Mouse (Mus musculus) kidney, postnatal 14 days (tissue): ENCODE measurements at regions not wholly inside any gene's neighbourhood (a gene's known extent, or its start where the extent isn't known, plus 50 kb on each side); places are given as distances from the start of the nearest gene placed in this dataset.

Experiments
- DNase-seq: peaks from one replicate; pipeline ENCODE4 v3.0.0; 2022; ENCODE audit warnings: mixed read lengths

DNA sequence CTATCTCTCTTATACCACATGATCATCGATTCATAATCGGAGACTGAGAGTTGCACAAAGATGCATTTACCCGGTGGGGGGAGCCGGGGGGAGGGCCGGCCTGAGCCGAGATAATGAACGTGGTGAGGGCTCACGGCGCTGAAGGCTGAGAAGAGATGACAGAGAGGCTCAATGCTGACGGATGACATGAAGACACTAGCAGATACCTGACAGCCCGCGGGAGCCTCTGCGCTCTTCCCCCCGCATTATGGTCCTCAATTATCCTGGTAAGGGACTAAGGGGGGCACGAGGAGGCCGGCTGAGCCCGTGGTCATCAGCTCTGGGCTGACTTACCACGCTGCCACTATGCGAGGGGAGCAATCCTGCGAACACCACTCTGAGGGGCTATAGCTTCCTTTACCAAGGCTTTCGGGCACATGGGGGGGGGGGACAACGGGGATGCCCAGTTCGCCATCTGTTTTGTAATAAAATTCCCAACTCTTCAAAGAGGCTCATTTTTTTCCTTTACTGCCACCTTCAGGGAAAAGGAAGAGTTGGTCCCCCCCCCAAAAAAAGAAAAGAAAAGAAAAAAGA is 430.3 kb downstream of the Zfp536 start:
- no peak for DNase-seq

DNA sequence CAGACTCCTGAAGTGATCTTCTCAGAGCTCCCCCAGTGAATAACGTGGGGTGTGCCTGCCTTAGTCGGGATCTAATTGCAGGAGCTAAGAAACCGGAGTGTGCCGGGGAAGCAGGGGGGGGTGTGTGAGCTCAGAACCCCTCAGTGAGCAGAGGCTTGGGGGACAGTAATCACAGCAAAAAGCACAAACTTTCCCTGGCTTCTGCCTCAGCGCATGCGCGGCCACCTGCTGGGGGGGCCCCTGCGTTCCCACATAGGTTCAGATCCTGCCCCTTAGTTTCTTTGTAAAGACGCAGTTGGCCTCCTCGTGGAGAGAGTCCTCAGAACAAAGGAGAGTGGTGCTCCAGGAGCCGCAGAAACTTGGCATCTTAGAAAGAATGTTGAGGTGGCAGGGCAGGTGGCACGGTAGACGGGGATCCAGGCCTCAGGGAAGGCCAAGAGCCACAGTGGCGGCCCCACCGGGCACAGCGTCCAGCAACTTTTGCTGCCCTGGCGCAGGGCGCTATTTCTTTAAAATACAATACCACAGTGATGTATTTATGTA is 429.7 kb downstream of the Zfp536 start:
- DNase-seq, result no peak

DNA sequence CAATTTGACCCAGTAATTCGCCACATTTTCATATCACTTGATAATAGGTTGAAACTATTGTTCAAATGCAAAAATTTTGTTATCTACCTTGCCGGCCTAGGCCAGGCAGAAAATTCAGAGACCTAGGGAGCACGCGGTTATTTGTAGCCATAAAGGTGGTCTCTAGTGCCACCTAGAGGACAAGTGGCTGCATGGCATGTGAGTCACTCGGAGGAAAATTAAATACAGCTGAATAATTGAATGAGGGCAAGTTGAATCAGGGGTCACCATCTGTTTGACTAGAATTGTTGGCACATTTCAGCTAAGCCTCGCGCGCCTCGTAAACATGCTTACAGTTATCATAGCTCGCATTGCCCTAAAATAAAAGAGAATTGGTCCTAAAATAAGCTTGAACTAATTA is 427.4 kb downstream of the Zfp536 start:
- peak; percentile 73 for DNase-seq

DNA sequence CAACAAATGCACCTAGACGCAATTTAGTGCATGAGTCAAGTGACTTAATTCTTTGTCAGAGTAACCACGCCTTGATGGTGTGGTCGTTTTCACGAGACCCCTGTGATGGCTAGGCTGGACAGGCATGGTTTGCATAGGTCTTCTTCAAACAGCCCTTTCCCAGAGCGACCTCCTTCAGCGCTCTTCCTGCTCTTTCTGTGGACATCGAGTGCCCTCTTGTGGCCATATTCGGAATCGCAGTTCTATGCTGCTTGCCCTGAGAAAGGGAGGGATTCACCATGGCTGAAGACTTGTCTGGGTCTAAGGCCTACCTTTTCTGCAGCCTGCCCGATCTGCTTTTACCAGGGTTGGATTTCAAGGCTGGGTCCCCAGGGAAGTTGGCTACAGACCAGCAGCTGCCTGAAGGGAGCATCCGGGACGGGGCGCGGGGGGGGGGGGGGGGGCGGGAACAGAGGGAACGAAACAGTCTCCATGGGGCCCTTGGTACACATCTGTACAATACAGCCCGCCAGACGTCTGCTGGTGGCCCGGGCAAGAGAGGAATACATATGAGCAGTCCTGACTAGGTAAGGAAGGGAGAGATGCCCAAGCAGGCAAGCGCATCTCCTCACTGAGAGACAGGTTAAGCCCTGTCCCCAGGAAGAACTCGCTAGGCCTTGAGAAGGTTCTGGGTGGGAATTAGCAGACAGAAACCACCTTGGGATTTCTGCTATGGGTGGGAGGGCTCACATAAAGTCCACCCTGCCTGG is 415.6 kb downstream of the Zfp536 start:
- DNase-seq, result peak; percentile 86

DNA sequence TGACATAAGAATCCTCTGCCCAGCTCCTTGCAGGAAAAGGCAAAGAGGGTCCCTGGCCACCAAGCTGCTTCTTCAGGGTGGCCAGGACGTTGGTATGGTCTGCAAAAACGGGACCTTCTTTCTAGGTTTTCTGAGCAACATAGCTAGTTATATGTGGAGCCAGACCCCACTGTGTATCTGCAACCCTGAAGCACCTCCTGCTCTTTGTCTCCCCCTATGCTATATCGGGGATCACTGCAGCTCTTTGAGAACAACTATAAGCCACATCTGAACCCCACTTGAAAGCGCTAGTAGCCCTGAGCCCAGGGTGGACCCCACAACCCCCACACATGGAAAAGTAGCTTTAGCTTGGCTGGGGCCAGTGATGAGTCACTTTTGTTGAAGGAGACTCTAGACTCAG is 414.9 kb downstream of the Zfp536 start:
- DNase-seq, result no peak

DNA sequence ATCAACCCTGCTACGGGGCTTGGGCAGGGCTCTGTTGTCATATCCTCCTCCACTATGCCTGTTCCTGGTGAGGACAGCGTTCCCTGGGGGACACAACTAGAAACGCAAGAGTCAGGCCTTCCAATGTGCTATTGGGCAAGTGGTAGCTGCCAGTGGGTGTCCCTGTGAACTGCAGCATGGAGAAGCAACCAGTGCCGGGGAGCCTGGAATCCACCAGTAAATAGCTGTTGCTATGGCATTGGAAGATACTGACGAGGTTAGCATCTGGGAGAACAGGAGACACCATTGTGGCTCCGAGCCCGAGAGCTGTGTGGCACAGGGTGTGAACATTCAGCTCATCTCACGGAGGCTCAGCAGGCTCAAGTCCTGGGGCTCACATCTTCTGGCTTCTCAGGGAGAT is 414.0 kb downstream of the Zfp536 start:
- no peak for DNase-seq

DNA sequence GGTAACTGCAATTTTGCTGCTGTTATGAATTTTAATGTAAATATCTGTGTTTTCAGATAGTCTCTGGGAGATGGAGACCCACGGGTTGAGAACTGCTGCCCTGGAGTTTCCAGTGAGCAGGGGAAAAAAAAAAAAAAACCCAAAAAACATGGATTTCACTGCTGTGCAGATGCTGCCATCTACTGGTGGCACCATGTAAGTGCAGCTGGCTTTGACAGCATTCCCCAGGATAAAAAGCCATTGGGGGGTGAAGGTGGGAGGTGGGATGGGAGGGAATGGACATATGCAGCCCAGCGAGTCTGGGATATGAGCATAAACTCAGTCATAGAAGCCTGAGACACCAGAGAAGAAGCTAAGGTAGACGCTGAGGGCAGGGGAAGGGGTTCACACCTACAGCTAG is 413.3 kb downstream of the Zfp536 start:
- DNase-seq, result peak; percentile 42

DNA sequence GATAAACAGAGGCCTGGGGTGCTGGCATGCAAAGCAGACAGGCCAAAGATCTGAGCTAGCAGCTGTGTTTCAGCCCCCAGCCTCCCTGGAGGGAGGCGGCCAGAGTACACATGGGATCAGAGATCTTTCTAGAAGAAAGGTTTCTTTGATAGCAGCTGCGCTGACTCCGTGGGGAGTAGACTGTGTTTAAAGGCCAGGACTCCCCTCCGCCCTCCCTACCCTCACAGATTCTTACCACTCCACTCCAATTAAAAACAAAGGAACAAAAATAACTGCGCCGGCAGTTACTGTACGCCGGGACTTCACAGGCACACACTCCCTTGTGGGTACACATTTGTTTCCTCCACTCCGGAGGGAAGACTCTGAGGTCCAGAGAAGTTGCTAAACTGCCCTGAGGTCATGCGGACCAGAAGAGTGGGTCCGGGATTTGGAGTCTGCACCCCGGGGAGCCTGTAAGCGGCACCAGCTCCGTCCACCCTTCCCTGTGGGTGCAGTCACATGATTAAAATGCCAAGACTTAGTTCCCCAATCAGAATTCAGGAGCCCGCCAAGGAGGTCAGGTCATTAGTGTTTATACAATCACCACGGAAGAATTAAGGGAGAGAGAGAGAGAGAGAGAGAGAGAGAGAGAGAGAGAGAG is 411.5 kb downstream of the Zfp536 start:
- DNase-seq, result peak; percentile 30

DNA sequence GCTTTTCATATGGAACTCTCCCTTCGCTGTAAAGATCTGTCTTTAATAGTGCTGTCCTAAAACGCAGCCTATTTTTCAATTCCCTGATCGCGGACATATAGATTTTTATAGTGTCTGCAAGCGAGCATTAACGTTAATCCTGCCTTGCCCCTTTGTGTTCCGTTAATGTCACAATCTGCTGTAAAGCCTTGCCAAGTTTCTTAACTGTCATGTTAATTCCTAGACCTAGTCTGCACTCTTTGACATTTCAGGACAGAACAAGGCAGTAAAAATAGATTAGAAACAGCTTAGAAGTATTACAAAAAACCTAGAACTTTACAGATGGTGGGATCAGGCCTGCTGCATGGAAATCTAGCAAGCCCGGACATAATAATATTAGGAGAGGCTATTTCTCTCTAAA is 410.6 kb downstream of the Zfp536 start:
- no peak for DNase-seq

DNA sequence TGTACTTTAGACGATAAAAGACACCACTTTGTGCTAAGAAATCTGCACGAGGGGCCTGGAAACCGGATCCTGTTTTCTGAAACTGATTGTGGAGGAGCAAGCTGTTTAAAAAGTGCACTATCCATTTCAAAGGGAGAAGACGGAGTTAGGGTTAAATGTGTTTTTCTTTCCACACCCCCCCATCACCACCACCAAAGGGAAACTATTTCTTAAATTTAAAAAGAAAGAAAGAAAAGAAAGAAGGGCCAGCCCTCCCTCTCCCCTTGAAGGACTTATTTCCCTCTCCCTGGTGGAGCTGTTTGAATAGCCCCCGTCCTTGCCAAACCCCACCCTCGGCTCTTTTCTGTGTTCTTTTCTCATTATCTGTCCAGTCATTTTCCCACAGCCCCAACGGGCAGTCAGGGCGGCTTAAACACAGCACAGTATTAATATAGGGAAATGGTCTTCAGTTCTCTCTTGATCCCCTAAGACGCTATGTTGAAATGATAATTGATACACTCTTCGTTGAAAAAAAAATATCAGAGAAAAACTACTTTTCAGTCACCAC is 409.7 kb downstream of the Zfp536 start:
- DNase-seq, result no peak

DNA sequence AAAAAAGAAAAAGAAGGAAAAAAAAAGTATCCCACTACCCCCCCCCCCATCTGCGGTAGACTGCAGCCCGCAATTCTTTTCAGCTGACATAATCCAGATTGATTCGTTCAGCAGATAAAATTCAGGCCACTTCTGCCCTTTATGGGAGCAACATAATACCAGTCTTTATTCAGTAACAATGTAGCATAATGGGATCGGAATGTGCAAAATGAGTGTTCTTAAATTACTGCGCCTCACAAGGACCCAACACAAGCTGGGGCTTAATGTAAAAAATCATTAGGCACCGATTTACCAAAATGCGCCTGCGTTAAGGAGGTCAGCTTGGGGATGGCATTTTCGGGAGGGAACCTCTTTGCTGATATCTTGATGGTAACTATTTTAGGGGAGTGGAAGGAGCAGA is 409.2 kb downstream of the Zfp536 start:
- DNase-seq, result no peak

DNA sequence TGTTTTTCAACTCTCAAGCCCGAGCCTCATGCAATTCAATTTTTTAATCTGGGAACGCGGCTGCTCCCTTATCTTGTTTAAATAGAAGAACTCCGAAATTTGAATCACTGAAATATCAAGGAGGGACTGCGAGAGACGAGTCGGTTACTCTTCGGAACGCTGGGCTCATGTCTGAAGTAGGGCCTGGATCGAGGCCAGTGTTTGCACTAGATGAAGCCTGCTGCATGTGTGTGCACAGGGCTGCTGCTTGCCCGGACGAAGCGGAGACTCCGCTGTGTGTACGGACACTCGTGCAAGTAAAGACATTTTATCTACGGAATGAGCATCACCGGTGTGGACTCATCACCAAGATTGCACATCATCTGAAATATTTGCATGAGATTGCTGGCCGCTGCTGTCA is 407.4 kb downstream of the Zfp536 start:
- DNase-seq, result no peak

DNA sequence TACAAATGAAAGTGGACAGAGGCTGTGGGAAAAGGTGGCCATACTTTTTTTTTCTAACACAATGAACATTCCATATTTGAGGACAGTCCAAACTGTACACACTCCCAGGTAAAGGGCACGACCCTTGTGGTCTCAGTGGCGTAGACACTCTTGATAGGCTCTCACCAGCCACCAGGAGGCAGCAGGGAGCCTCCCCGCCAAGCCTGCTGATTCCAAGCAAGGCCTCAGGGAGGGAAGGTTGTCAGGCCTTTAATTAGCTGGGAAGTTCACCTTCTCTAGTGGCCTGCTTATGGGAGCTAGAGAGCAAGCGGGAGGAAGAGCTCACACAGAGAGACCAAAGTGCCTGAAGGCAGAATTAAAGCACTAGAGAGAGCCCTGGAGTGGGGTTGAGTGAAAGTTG is 403.7 kb downstream of the Zfp536 start:
- no peak for DNase-seq

DNA sequence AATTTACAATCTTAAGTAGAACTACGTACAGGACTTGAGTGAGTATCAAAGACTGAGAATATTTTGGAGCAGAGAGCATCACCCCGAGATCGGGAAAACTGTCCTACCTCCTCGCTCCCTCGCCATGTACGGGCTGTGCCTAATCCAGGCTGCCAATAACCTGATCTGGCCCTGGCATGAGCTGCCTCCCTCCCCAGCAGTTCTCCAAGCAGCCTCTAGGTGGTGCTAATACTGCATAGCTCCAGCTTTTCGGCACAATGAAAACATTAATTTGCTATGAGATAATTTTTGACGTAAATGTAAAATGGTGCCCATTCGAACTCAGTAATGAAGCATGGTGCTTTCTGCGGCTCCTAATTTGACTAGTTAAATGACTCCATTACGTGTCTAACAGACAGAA is 399.6 kb downstream of the Zfp536 start:
- peak; percentile 78 for DNase-seq

DNA sequence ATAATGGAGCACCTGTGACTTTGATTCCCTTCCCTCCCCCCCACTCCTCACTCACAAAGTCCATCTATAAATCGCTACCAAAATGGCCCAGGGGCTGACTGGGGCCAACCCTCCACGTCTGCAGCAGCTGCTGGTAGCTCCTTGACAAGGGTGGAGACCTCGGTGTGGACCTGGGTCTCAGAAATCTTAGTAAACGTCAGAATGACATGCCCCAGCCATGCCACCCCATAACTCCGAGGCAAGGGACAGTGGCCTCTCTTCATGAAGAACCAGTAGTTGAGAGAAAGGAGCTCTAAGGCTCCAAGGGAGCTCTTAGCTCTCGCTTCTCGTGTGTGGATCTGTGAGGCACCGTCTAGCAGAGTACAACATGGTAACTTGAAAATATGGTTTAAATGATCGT is 398.4 kb downstream of the Zfp536 start:
- DNase-seq, result no peak

DNA sequence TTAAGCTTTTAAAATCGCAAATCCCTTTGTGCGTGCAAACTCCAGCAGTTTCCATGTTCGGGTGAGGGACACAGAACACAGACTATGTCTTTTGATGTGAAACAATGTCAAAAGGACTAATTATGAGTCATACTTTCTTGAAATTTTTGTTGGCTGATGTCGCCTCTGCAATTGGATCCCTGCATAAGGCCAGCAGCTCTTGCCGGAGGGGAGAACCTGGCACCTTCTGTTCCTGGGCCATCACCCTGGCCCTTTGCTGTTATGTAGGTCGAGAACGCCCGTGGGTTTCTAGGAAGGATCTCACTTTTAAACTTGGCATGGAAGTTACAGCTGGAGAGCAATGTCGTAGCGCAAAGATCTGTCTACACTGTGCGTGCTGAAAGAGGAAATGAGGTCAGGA is 397.9 kb downstream of the Zfp536 start:
- no peak for DNase-seq

DNA sequence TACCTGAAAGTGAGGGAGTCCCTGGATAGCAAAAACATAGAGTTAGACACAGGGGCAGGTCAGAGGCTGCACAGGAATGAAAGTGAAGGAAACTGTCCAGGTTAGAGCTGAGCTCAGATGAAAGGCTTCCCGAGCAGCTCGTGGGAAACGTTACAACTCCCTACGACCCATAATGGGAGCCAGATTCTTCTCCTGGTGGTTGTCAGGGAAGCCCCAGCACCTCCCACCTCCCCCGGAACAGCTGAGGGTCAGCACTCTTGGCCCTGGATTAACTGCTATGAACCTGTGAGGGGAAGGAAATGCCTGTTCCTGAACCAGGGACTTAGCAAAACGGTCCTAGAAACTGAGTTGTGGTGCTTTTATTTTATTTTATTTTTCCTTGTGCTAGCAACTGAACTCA is 397.2 kb downstream of the Zfp536 start:
- no peak for DNase-seq

DNA sequence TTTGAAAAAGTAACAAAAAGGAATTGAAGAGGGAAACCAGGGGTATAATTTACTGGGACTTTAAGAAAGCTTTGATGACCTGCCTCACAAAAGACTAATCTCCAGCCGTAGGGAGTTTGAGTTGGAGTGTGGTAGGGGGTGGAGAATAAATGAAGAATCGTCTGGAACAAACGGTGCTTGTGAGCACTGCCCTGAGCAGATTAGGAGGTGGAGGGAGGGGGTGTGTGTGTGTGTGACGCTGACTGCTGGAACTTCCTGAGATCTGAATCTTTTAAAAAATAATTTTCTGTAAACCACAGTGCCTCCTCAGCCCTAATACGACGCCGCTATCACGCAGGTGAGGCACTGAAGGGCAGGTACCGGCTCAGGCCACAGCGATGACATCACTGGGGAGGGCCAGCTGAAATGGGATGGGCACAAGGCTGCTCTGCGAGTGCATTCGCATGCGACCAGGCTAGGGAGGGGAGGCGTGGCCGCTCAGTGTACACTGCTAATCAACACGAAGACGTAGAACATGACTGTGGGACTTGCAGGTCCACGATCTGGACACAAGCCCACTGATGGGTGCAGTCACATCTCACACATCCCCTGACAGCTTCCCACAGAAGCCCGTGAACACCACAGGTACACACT is 395.4 kb downstream of the Zfp536 start:
- no peak for DNase-seq

DNA sequence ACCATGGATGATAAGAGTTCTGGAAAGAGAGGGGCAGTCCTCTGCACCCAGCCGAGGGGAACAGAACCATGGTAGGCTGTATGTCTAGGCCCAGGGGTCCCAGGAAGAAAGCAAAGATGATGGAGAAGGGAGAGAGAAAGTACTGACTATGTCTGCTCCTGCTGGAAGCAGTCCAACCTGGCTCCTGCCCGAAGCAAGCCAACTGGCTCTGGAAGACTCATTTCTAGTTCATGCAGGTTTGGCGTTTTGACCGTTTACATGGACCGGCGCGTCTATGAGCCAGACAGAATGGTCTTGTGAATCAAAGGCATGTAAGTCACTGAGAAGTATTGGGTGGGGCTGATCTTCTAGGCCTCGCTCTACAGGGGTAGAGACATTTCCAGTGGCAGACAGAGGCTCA is 385.6 kb downstream of the Zfp536 start:
- no peak for DNase-seq

DNA sequence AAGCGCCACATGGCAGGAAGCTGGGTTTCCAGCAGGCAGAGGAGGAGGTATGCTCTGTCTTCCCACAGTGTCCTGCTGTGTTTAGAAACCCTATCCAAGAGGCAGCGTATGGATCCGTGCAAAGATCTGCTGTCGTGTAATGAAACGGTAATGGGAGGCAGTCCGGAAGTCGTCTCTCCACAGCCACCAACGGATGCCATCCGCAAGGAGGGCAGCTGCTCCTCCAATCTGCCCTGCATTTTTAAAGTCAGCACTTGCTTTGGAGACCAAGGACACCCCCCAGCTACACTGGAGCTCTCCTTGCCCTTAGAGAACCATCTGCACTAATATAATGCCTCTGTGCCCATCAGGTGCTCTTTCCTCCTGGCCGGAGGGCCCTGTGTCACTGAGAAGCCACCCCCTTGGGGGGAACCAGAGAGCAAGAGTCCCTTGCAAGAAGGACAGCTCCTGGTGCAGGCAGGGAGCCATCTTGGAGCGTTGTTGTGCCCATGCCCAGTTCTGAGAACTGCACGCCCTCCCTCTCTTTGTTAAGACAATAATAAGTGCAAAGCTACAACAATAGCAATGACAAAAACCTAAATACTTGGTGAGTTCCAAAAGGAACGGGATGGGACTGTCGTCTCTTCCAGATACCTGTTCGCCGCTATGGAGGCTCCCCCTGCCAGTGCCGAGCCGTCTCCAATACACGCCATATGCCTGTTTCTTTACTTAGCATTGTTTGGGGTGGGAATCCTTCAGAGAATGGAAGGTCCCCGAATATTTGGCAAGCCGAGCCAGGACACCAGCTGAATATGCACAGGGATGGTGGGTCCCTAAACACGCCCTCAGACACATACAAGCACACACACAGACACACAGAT is 384.4 kb downstream of the Zfp536 start:
- no peak for DNase-seq

DNA sequence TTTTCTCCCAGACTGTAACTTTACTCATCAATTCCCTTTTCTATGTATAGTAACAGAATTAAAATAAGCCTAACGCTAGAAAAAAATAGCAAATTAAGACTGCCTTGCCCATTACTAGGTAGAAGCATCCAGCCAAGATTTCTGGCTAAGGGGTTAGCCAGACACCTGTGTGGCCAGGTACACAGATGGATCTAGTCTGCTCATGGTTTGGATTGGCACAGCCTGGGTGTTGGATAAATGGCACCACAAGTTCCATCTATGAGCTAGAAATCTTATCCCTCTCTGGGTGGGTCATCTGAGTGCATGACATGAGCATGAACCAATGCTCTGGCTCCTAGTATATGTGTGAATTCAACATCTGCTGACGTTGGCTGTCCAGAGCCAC is 383.7 kb downstream of the Zfp536 start:
- DNase-seq, result no peak

DNA sequence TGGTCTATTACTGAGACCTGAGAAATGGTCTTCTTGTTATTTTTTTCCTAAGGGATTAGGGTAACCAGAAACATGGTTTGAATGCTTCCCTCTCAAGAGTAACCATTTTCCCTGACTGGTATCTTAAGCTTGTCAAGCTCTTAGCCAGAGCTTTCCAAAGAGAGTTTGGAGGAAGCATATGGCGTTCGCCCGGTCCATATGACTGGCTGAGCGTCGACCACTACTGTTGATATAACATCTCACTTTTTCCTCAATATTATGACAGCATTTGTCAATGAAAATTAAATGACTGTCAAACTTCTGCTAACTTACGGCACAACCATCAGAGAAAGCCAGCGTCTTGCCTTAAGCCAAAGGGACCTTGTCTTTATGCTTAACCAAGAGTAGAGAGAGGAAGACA is 383.2 kb downstream of the Zfp536 start:
- no peak for DNase-seq

DNA sequence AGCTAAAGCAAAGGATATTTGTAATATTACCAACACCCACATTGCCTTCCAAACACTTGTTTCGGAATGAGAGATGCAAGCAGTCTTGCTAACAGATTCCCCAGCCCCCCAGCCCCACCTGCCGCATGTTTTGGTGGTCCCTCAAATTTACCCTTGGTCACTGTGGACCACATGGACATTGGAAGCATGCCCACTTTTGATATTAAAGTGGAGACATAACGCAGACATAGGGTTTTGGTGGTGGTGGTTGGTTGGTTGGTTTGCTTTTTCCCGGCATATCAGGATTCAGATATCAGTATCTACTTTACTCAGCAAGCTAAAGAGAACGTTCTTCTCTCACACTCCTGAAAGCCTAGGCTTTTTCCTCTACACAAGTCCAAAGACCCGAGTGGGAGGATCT is 381.3 kb downstream of the Zfp536 start:
- DNase-seq, result no peak
